Mouse (Mus musculus) limb, embryonic 11.5 days (tissue): ENCODE data around the gene U2af1l4. TPM values are rescaled to one million over a fixed set of nuclear protein-coding genes. Genes with fewer than 3 reads are reported as not detected.

Source experiments
- ATAC-seq: fragments of 200-750 bp; cut with Nextera tagmentation; 2 replicates; pipeline ENCODE4 v1.8.0; 2017; ENCODE audit warnings: low read depth; ENCODE audit not compliant: insufficient number of reproducible peaks, low FRiP score, low TSS enrichment
- DNase-seq: peaks from one replicate; pipeline ENCODE4 v3.0.0-alpha.2; 2015; ENCODE audit warnings: low spot score
- H3K27ac ChIP-seq: fragments of 300-500 bp; sonication (generic); replicated peaks from 2 replicates; pipeline ENCODE4 v1.5.1; 2014; ENCODE audit warnings: low read depth, mild to moderate bottlenecking, low read length
- H3K27me3 ChIP-seq: fragments of 300-500 bp; sonication (generic); 2 replicates; pipeline ENCODE4 v1.6.1; 2014; ENCODE audit warnings: mild to moderate bottlenecking, low read length, mixed read lengths; ENCODE audit not compliant: control insufficient read depth, insufficient read depth
- H3K36me3 ChIP-seq: fragments of 300-500 bp; sonication (generic); 2 replicates; pipeline ENCODE4 v1.6.1; 2014; ENCODE audit warnings: mild to moderate bottlenecking, low read length, moderate library complexity, mixed read lengths; ENCODE audit not compliant: control insufficient read depth, insufficient read depth
- H3K4me1 ChIP-seq: fragments of 300-500 bp; sonication (generic); 2 replicates; pipeline ENCODE4 v1.6.1; 2014; ENCODE audit warnings: low read length, mixed read lengths; ENCODE audit not compliant: control insufficient read depth, insufficient read depth
- H3K4me2 ChIP-seq: fragments of 300-500 bp; sonication (generic); 2 replicates; pipeline ENCODE4 v1.6.1; 2014; ENCODE audit warnings: low read depth, mild to moderate bottlenecking, moderate library complexity; ENCODE audit not compliant: severe bottlenecking
- H3K4me3 ChIP-seq: fragments of 300-500 bp; sonication (generic); 2 replicates; pipeline ENCODE4 v1.5.1; 2014; ENCODE audit warnings: low read depth, low read length
- H3K9ac ChIP-seq: fragments of 300-500 bp; sonication (generic); 2 replicates; pipeline ENCODE4 v1.6.1; 2014; ENCODE audit warnings: mild to moderate bottlenecking, low read length
- H3K9me3 ChIP-seq: fragments of 300-500 bp; sonication (generic); 2 replicates; pipeline ENCODE4 v1.6.1; 2016; ENCODE audit warnings: low read length; ENCODE audit not compliant: control insufficient read depth
- WGBS: fragments of 180-500 bp; shearing (Covaris S2); extraction: QIAGEN DNeasy Blood & Tissue Kit; methylation state at CpG from one replicate; pipeline ENCODE4 v1.1.7; 2014; 5-methylcytosine and 5-hydroxymethylcytosine counted together
- polyA plus RNA-seq: library from polyadenylated mRNA; unstranded; fragments of >200 nt; fragmentation: Nextera tagmentation; extraction: Ambion mirVana; gene quantifications from 2 replicates; pipeline ENCODE4 v1.2.1, GENCODE M21; 2014

Gene U2af1l4
- polyA plus RNA-seq, 1 experiment from 2014 or later: 100 TPM

DNA sequence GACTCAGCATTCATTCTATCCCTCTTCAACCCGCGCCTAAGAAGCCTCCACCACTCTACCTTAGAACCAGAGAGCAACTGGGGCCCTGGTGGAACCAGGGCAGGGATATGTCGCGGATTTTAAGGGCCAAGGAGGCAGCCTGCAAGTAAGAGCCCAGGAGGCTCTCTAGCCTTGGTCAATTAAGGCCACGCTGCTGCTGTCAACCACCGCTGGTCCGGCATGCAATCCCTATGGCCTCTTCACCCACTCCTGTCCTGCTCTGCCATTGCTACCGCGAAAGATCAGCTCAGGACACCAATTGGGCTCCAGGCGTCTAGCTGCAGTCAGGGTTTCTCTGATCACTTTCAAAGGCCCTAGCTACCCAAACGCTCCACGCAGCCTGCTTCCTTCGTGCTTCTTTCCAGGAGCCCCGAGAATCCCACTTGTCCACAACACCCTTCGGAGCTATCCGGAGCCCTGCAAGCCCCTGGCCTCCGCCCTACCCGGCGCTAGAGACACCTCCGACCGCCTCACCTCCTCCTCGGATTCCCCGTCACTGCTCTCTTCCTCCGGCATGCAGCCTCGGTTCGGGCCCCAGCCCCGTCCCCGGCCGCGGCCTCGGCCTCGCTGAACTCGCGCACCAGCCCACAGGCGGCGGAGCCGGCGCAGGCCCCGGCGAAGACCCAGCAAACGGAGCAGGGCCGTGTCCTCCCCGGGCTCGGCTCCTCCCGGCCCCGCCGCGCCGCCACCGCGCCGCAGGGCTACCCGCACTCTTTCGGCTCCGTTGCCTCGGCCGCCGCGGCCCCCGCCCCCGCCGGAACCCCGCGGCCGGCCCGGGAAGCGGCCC is 25.0 kb downstream of the U2af1l4 start:
- H3K4me1 ChIP-seq: peaks cover 11% of the 10 kb centered on the region
- H3K9ac ChIP-seq: peak overlapping the region; percentile 92
- H3K4me2 ChIP-seq: peak overlapping the region; percentile 84
- no peaks in the 10 kb centered on the region for H3K9me3 ChIP-seq
- under 1% methylated on average over 61 of the region's 67 CpGs for WGBS
- ATAC-seq: peak; percentile 22; the same call in 1 of the 2 replicates
- H3K36me3 ChIP-seq: peaks cover 24% of the 10 kb centered on the region
- peak overlapping the region; percentile 91 for H3K27ac ChIP-seq
- H3K27me3 ChIP-seq: no peaks in the 10 kb centered on the region
- peak overlapping the region; percentile 84 for H3K4me3 ChIP-seq
- peak; percentile 58 for DNase-seq

DNA sequence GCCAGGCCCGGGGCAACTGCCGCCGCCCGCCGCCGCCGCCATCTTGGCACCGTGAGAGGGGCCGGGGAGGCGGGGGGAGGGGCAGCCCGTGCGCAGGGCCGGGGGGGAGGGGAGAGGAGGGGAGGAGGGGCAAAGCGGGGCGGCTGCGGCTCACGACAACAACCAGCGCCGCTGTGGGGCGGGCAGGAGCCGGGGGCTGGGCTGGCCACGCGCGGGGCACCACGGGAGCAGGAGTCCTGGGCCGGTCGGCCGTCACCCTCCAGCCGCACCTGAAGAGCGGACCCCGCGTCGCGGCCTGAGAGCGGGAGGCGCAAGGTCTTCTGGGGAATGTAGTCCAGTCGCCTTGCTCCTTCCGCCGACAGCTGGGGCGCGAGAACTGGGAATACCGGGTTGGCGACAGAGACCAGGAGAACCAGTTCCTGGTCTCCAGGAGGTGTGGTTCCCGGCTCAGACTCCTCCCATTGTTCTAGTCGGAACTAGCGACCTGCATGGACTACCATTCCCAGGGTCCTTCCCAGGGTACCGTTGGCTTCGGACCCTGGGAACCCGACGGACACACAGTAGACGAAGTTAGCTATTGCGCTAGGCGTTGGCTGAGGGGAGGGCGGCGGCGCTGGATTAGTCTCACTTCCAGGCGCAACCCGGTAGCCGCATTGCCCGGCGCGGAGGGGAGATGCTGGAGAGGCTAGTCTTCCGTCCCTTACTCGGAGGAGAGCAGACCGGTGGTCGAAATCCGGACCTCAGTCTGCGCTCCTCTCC is 25.8 kb downstream of the U2af1l4 start, which contains the start of gene Kmt2b:
Gene Kmt2b, minus strand, starts transcription at position 51 of the 759 bp plus-strand sequence.
- ATAC-seq: peak; percentile 95

DNA sequence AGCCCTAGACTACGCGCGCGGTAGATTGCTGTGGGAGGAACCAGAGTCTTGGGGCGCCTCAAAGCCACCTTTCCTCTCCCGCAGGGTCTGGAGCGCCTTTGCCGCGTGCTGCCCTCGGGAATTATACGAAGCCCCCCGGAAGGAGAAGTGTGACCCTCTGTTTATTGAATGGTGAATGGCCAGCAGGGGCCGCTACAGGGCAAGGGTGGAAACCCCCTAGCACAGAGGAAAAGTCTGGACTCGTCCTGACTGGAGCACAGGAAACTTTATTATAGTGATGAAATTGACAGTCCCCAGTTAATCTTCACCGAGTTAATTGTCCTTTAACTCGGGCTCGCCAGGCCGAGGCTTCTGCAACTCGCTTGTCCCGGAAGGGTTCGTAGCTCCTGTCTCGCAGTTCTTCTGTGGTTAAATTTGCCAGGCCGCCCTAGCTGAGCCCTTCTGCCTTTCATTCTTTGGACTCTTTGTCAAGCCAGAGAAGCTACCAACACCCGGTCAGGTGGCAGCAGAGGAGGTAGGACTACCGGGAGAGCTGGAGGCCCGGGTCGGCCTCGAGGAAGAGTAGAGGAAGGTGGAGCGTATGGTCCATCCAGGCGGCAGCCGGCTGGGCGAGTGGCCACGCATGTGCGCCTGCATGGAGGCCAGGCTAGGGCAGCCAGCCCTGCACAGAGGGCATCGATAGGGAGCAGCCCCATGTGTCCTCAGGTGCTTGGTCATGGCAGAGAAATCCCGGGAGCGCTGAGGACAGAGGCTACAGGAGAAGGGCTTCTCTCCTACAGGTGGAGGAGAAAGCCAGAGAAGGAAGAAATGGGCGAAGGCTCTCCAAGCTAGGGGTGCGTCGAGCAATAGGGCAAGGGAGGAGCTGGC is 26.6 kb downstream of the U2af1l4 start:
- Histone ChIP-seq H3K4me3 (peak overlapping the region; percentile 84), H3K36me3 (peaks cover 15% of the 10 kb centered on the region), H3K4me2 (peak overlapping the region; percentile 55), H3K9me3 (no peaks in the 10 kb centered on the region), H3K27me3 (no peaks in the 10 kb centered on the region), H3K27ac (0 out of 2 replicates have a peak overlapping the region, but pooled peaks have one; percentile 91), H3K4me1 (peaks cover 11% of the 10 kb centered on the region), H3K9ac (peak overlapping the region; percentile 45)
- ATAC-seq: peak; percentile 65
- WGBS: 28% methylated on average over 40 of the region's 40 CpGs
- peak; percentile 93 for DNase-seq

More for the DNA sequence above, 25.8 kb downstream of the U2af1l4 start, which contains the start of gene Kmt2b:
- peak within 1 kb of the TSS; percentile 92 for H3K9ac ChIP-seq
- H3K4me3 ChIP-seq: peak within 1 kb of the TSS; percentile 84
- under 1% methylated on average over 48 of the region's 68 CpGs for WGBS
- peaks cover 11% of the 10 kb centered on the region for H3K4me1 ChIP-seq
- H3K27me3 ChIP-seq: no peaks in the 10 kb centered on the region
- peak within 1 kb of the TSS; percentile 84 for H3K4me2 ChIP-seq
- H3K27ac ChIP-seq: peak within 1 kb of the TSS; percentile 91
- no peaks in the 10 kb centered on the region for H3K9me3 ChIP-seq
- H3K36me3 ChIP-seq: peaks cover 17% of the 10 kb centered on the region
- DNase-seq: peak; percentile 97

DNA sequence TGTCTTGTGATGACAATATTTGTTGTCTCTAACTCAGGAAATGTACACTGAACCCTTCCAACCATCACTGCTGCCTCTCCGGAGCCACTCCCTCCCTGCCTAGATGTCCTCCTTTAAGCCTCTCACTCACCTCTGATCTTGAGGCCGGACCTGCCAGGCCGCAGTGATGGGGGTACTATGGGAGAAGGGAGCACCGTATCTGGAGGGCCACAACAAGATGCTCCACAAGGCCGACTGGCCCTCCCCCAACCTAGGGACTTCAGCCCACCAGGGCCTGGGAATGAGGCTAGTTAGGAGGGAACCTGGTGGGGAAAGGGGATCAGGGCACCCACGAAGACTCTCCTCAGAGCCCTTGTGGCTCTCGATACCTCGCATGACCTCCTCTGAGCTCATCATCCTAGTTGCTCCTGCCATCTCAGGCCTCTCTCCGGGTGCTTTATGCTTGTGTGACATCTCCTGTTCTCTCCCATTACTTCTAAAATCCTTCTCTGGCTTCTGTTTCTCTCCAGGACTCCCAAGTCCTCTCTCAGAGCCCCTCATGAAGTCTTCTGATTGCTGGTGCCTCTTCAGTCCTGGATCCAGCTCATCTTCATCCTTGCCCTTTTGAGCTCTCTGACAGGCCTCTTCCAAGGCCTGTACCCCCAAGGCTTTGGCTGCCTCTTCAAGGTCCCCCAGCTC is 28.0 kb downstream of the U2af1l4 start:
- 81% methylated on average over 9 of the region's 9 CpGs for WGBS
- H3K9ac ChIP-seq: no peak overlapping the region
- ATAC-seq: no peak

GRCm38 (mm10) chr7:30591605-30591951 is 28.5 kb downstream of the U2af1l4 start:
- DNase-seq (no peak), ATAC-seq (no peak)
- Histone ChIP-seq H3K36me3 (0 out of 2 replicates have a peak, but pooled peaks cover 3% of the 10 kb centered on the region), H3K9me3 (no peaks in the 10 kb centered on the region), H3K27me3 (no peaks in the 10 kb centered on the region), H3K4me3 (no peak overlapping the region), H3K4me2 (no peak overlapping the region), H3K4me1 (peaks cover 11% of the 10 kb centered on the region), H3K9ac (no peak overlapping the region), H3K27ac (no peak overlapping the region)
- 52% methylated on average over 4 of the region's 4 CpGs for WGBS

More for the DNA sequence above, 28.0 kb downstream of the U2af1l4 start:
- Histone ChIP-seq H3K27me3 (no peaks in the 10 kb centered on the region), H3K36me3 (peaks cover 6% of the 10 kb centered on the region; the same call in 1 of the 2 replicates), H3K4me3 (no peak overlapping the region), H3K4me2 (no peak overlapping the region), H3K27ac (no peak overlapping the region), H3K9me3 (no peaks in the 10 kb centered on the region), H3K4me1 (peaks cover 11% of the 10 kb centered on the region)
- DNase-seq: no peak

GRCm38 (mm10) chr7:30592772-30593423 is 29.8 kb downstream of the U2af1l4 start:
- no peak overlapping the region for H3K27ac ChIP-seq
- H3K27me3 ChIP-seq: no peaks in the 10 kb centered on the region
- 49% methylated on average over 5 of the region's 5 CpGs for WGBS
- 0 out of 2 replicates have a peak, but pooled peaks cover 4% of the 10 kb centered on the region for H3K4me1 ChIP-seq
- no peak overlapping the region for H3K4me2 ChIP-seq
- ATAC-seq (no peak), DNase-seq (no peak)
- no peaks in the 10 kb centered on the region for H3K9me3 ChIP-seq
- H3K9ac ChIP-seq: no peak overlapping the region
- no peaks in the 10 kb centered on the region for H3K36me3 ChIP-seq
- no peak overlapping the region for H3K4me3 ChIP-seq
